8 mouse cellular contexts compared by ENCODE assay signal in the genomic region with DNA sequence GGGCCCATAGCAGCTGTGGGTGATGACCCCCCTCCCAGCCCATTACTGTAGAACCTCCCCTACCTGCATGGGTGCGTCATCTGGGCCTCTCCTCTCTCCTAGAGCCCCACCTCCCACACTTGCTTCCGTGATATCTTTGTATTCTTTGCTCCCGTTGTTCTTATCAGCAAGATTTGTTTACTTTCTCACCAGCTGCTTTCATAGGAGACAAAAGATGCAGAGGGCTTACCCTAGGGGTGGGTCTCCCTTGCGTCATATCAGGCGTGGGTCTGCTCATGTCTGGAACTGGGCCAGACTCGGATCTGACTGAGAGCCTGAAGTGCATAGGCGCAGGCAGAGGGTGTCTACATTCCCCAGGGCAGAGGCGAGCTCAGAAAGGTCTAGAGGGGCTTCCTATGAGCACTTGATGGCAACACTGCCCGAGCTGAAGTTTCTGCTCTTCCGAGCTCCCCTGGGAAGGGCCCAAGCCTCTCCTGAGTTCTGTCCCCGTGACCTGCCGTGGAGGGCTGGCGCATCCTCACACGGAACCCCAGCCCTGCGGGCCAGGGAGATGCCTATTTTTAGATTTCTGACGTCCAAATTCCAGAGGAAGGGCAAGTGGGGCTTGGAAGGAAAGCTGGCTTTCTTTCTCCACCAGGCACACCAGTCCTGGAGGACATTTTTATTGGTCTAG. TPM values are rescaled to one million over a fixed set of nuclear protein-coding genes. Genes with fewer than 3 reads are reported as not detected.
DNase-seq lines count a peak whose midpoint lies in the region; ATAC-seq and TF ChIP-seq lines count a peak whose summit lies in the region.

No protein-coding gene starts in this region.

- no peaks in the 10 kb centered on the region for H3K9me3 ChIP-seq in intestine, embryonic 16.5 days (ENCODE audit: control insufficient read depth, low read length)

- H3K4me2 ChIP-seq in intestine, embryonic 16.5 days (ENCODE audit: low read depth, low read length) = peak overlapping the region; percentile 48

- H3K27me3 ChIP-seq in intestine, embryonic 16.5 days (replicated peaks; ENCODE audit: control insufficient read depth, insufficient read depth, low read length) = no peaks in the 10 kb centered on the region

- 24% methylated on average over 16 of the region's 16 CpGs for WGBS in intestine, embryonic 16.5 days

- H3K27ac ChIP-seq in gastrocnemius, adult 2 months = peak overlapping the region; percentile 97
- H3K27ac ChIP-seq in intestine, embryonic 16.5 days (ENCODE audit: low read length) = peak overlapping the region; percentile 84

- H3K9ac ChIP-seq in intestine, embryonic 16.5 days (ENCODE audit: low read depth, low read length) = peak overlapping the region; percentile 57

- peaks cover 35% of the 10 kb centered on the region for H3K4me1 ChIP-seq in intestine, embryonic 16.5 days (ENCODE audit: control insufficient read depth, insufficient read depth, low read length)

- peak; percentile 72 for DNase-seq in adrenal gland, adult 2 months
- DNase-seq in adrenal gland, postnatal 4 days (ENCODE audit: low spot score in 2 of 2) = no peak
- DNase-seq in gastrocnemius, adult 2 months = peak; percentile 89
- peak; percentile 80 for DNase-seq in lung, postnatal 14 days
- DNase-seq in embryo, embryonic 10 days (ENCODE audit: low spot score) = no peak
- no peak for DNase-seq in thymus, postnatal 25 days
- no peak for DNase-seq in c-Kit-positive CD71-positive TER-119-positive erythroid progenitor cells, embryonic 14.5 days (ENCODE audit: low spot score)

- TF ChIP-seq CTCF in gastrocnemius, adult 2 months (IDR thresholded peaks at IDR 0.05) = no peak

- H3K4me3 ChIP-seq in gastrocnemius, adult 2 months = peak overlapping the region; percentile 78
- peak overlapping the region; percentile 9; the same call in 1 of the 2 replicates for H3K4me3 ChIP-seq in intestine, embryonic 16.5 days (ENCODE audit: low read length)

- peak; percentile 71 for ATAC-seq in intestine, embryonic 16.5 days

- H3K36me3 ChIP-seq in intestine, embryonic 16.5 days (ENCODE audit: control insufficient read depth, insufficient read depth, low read length) = no peaks in the 10 kb centered on the region

- intact Hi-C loops in gastrocnemius, adult 2 months (cut with DNase I) = loop anchor here (10.0 kb wide), 1 partner anchor 116 kb away; a partner anchor contains a TSS

RNA-seq across cellular contexts. Expression of a gene that starts 4.4 kb away (rescaled TPM):
- 10 to 100 TPM; 17.0 to 21.0 TPM for total RNA-seq in adrenal gland, adult 2 months (2021)
- 41.3 and 51.7 TPM in 2 replicates for polyA plus RNA-seq in adrenal gland, adult 2 months (2012; rRNA removed)
- 10 to 100 TPM; 19.7 to 26.9 TPM for total RNA-seq in adrenal gland, postnatal 4 days (2021)
- total RNA-seq in gastrocnemius, adult 2 months (2021) = 10 to 100 TPM; 96.5 to 98.7 TPM
- polyA plus RNA-seq in intestine, embryonic 16.5 days (2015; fragmentation: Nextera tagmentation; extraction: Ambion mirVana) = 4.6 and 5.4 TPM in 2 replicates

RNA-seq across cellular contexts. Expression of a gene that starts 29.3 kb away (rescaled TPM):
- under 1 TPM; 0.24 to 0.46 TPM for total RNA-seq in adrenal gland, adult 2 months (2021)
- not detected in 2 replicates for polyA plus RNA-seq in adrenal gland, adult 2 months (2012; rRNA removed)
- under 1 TPM; 0.42 to 0.48 TPM for total RNA-seq in adrenal gland, postnatal 4 days (2021)
- total RNA-seq in gastrocnemius, adult 2 months (2021) = under 1 TPM; 0.08 to 0.10 TPM
- 6.4 and 6.8 TPM in 2 replicates for polyA plus RNA-seq in intestine, embryonic 16.5 days (2015; fragmentation: Nextera tagmentation; extraction: Ambion mirVana)

RNA-seq across cellular contexts. Expression of a gene that starts 35.1 kb away (rescaled TPM):
- under 1 TPM; 0.45 to 0.66 TPM for total RNA-seq in adrenal gland, adult 2 months (2021)
- 1.2 and 1.6 TPM in 2 replicates for polyA plus RNA-seq in adrenal gland, adult 2 months (2012; rRNA removed)
- total RNA-seq in adrenal gland, postnatal 4 days (2021) = under 1 TPM; 0.59 to 0.81 TPM
- 10 to 100 TPM; 14.1 to 14.3 TPM for total RNA-seq in gastrocnemius, adult 2 months (2021)
- polyA plus RNA-seq in intestine, embryonic 16.5 days (2015; fragmentation: Nextera tagmentation; extraction: Ambion mirVana) = 0.23 TPM in 2 replicates

RNA-seq across cellular contexts. Expression of a gene that starts 58.0 kb away (rescaled TPM):
- total RNA-seq in adrenal gland, adult 2 months (2021) = not detected
- not detected in 2 replicates for polyA plus RNA-seq in adrenal gland, adult 2 months (2012; rRNA removed)
- not detected for total RNA-seq in adrenal gland, postnatal 4 days (2021)
- total RNA-seq in gastrocnemius, adult 2 months (2021) = not detected
- 0.09 TPM in 1 of 2 replicates, not detected in the other for polyA plus RNA-seq in intestine, embryonic 16.5 days (2015; fragmentation: Nextera tagmentation; extraction: Ambion mirVana)

Comparison
In these comparisons a context has a peak if more than half of its experiments do, and no peak if none do; other contexts are left out.
1. DNase-seq: peak in adrenal gland, adult 2 months (single experiment), gastrocnemius, adult 2 months (single experiment) and lung, postnatal 14 days (single experiment); none in adrenal gland, postnatal 4 days (0 of 2), embryo, embryonic 10 days (single experiment), thymus, postnatal 25 days (single experiment) and c-Kit-positive CD71-positive TER-119-positive erythroid progenitor cells, embryonic 14.5 days (single experiment).
2. RNA of a gene that starts 35.1 kb away (total RNA-seq): 14.1 to 14.3 TPM in gastrocnemius, adult 2 months; 0.59 to 0.81 TPM in adrenal gland, postnatal 4 days and 0.45 to 0.66 TPM in adrenal gland, adult 2 months; every median in the first group is over 4 times any median in the second.